Mouse (Mus musculus) frontal cortex, postnatal 14 days (tissue): ENCODE data around the gene Prdm15.

ENCODE experiments used
- DNase-seq, 2 experiments: peaks; one replicate each; pipeline ENCODE4 v3.0.0; 2022; ENCODE audit warnings: low spot score in 2 of 2

Gene Prdm15

DNA sequence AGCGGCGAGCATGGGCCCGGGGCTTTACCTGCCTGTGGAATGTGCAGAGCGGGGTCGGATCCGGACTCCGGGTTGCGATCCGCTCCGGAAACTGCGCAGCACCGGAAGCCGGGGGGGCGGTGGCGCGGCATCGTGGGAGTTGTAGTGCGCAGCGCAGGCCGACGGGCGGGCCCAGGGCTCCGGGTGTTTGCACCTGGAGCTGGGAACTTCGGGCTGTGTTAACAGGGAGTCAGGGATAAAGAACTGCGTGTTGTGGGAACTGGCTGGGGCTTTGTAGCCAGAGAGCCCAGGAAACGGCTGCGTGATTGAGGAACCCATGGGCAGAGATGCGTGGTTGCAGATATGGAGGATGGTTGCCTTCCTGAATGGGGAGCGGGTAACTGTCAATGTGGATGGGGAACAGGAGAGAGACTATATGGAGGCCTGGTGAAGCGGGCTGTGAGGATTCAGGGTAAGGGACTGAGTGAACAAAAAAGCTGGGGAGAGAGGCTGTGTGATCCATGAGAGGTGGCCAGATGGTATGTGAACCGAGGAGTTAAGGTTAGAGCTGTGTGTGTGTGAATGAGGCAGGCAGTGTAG is at the start of gene Prdm15:
Gene Prdm15 (minus strand): TSS at position 110 of the 579 bp plus-strand sequence.
- peak; percentile 81 to 88 for DNase-seq

DNA sequence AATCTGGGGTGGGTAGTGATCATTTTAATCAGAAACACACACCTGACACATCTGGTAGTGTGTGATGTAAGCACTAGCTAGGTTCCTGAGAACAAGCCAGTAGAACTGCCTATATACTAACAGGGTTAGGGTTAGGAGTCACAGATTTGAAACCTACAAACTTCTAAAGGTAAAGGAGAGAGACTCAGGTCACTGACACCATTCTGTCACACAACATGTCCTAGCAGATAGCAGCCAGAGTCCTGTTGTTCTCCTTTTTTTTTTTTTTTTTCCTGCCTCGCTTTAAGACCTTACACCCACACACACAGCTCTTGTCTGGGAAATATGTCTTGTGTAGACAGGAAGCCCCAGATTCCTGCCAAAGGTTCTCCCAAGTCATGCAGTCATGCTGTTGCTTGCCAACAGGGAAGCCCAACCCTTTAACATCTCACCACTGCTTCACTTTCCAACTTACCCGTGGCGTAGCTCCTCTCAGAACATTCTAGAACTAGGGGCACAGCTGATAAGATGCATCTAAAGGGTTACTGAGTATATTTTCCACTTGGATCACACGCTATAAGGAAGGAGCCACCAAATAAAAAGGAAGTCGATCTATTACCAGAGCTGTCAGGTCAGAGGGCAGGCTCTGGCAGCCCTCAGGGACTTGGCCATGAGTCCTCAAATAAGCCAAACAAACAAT is 45.8 kb upstream of the Prdm15 start:
- DNase-seq, result no peak

DNA sequence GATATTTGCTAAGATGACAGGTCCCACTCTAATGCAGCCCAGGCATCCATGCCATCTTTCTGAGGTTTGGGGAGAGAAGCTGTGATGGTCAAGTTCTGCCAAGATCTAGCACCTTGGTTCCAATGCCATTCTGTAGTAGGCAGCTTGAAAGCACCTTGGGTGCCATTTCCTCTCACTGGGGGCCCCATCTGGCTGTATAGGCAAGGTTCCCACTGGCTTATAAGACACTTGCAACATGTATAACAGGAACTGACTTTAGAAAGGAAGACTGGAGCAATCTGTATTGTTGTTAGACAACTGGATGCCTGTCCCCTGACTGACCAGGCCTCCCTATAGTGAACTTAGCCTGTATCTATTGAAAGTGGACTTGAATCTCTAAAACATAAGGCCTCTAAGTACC is 36.1 kb upstream of the Prdm15 start:
- DNase-seq, result no peak

DNA sequence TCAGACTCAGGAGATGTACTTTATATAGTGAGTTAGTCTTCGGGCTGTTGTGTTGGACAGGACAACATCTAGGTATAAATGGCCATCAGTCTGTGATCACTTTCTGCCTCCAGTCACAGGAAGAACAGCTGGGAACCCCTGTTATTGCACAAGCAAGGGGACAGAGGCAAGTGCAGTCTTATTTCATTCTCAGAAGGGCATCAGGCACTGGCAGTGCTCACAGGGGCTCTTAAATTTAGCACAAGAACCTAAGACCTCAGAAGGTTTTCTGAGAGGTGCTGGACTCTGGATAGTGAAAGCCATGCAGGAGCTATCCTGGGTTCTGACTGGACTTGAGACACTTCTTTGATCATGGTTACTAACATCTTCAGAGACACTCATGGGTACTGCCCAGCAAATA is 32.0 kb upstream of the Prdm15 start:
- DNase-seq, result no peak

DNA sequence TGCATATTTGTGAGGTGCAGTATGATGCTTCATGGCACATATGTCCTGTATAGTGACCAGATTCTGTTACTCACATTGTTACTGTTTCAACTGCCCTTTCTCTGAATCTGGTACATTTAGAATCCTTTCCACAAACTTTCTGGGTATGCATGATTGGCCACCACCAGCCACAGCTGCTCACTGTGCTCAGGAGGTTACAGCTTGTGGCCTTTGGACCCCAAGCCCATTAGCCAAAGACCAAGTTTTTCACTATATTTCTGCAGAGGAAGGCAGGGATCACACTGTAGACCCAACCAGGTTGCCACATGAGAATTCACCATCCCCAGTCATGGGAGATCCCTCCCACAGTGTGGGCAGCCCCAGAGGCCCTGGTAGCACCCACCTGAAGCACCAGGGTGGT is 31.2 kb upstream of the Prdm15 start:
- DNase-seq, result no peak

DNA sequence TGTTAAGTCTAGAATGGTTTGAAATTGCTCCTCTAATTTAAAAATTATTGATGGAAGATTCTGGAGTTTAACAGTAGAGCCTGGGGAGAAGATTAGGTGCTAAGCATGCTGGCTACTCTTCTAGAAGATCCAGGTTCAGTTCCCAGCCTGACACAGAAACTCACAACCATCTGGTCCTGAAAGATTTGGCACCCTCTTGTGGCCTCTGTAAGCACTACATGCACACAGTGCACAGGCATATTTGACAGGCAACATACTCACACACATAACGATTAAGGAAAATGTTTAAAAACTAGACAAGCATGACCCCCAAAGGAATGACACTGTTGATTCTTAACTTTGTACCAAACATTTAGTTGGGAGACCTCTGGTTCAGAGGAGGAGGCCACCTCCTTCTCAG is 27.5 kb upstream of the Prdm15 start:
- no peak for DNase-seq

DNA sequence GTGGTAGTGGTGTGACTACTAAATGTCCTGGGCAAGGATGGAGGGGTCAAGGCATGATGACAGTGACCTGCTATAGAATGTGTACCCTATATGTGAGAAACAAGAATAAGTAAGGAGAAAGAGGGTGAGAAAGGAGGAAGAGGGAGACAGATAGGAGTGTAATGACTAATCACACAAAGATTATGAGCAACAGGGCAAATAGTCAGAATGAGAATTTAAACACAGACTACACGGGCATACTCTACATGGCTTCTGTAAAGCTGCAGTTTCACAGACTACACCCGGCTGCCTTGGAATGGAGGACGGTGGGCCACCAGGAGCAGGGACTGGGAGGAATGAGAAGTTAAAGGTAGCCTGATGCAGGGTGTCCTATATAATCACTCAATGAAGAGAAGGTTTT is 25.9 kb upstream of the Prdm15 start:
- no peak for DNase-seq

DNA sequence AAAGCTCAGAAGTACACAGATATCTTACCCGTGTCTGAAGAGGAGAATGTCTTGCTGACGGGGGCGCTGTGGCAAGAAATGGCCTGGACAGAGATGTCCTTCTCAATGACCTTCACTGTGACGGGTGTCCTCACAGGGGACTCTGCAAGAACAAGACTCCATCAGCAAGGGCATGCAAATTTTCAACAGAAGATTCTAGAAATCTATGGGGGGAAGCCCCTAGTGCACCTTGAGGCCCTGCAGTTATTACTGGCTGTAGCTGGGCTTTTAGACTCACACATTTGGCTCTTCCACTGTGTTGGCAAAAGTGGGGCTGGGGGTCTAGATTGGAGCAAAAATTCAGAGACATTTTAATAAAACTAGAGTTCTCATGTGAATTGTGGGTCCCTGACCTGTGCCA is 23.5 kb upstream of the Prdm15 start:
- no peak for DNase-seq

DNA sequence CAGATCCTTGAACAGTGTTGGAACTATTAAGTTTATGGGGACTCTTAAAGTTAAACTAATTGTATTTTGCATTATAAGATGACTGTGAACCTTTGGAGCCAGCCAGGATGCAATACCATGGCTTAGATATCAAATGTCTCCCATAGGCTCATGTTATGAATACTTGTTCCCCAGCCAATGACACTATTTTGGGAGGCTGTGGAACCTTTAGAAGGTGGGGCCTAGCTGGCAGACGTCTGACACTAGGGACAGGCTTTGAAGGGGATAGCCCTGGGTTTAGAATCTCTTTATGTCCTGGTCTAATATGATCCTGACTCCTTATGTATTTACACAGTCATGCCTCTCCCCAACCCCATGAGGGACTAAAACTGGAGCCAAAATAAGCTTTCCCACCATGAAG is 22.7 kb upstream of the Prdm15 start:
- no peak for DNase-seq

DNA sequence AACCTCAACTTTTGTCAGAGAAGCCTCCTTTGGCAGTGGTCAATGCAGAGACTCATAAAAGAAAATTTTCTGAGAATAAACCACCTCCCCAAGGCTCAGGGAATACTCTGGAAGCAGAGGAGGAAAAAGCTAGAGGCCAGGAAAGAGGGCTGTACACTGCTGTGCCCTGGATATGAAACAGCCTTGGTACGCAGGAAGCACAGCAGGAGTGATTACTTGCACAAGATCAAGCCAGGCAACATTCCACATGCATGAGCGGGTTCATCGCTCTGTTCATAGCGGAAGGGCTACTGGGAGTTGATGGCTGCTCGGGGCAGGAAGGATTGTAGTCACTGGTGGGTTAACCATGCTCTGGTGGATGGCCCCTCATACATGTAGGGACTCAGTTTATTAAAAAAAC is 21.0 kb upstream of the Prdm15 start:
- no peak for DNase-seq

DNA sequence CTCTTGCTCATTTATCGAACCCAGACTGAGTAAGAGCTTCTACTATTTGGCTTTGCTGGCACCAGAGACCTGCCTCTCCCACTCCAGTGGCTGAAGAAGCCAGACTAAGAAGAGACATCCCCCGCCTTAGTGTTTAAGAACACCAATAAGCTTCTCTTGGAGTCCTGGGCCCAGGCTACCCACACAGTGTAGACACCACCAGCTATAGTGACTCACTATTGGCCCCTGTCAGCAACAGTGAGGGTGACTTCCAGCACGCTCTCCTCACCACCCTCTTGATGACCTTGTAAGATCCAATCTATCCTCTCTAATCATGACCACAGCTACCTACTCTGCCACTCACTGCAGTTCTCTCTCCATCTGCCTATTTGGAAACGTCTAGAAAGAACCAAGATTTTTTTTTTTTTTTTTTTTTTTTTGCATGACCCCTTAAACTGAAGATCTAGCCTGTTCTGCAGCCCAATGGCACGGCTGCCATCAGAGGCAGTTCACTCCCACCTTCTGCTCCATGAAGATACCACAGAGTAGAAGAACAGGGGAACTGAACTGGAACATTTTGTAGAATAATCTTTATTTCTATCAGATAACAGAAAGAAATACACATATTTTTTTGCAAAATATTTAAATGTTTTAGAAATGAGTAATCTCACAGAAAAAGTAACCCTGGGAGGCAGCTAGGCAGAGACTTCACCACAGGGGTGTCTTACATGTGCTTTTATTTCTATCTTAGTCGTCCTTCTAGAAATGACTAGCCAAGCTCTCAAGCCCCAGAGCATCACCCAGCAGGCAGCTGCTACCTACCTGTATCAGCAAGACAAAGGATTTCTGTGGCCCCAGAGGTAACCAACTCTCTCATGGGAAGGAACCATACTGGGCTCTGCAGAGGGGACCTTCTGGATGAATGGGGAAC is 17.8 kb upstream of the Prdm15 start:
- DNase-seq, result no peak

DNA sequence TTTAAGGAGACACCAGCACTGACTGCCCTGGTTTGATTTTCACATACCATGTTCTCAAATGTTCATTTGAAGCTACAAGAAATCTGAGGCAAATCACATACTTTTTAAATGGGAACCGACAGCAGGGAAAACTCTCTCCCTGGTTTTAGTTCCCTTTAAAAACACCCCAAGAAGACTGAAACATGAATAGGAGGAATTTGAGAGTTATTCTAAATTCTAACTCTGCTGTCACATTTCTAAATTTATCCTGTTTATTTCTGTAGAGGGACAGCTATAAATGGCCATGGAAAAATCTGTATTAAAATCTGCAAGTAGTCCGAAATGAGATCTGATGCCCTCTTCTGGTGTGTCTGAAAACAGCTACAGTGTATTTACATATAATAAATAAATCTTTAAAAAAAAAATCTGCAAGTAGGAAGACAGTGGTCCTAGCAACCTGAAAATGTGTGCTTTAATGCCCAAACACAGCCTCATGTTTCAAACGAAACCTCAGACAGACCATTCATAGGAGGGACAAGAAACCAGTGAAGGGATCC is 12.3 kb upstream of the Prdm15 start:
- DNase-seq, result no peak

DNA sequence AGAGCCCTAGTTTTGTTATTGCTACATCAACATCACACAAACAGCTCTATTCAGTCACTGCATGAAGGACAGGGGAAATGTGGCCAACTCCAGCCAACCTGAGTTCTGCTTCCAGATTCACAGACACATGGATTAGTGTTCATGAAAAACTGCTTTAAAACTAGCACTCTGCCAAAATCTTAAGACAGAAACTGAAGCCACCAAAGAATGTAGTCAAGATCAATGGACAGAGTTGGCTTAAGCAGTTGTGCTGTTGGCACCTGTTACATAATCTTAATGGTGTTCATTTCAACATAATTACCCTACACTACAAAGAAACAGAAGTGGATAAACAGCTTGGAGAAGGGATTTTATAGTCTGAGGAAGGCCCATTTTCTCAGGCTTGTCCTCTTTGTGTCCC is 4.4 kb upstream of the Prdm15 start:
- no peak for DNase-seq

DNA sequence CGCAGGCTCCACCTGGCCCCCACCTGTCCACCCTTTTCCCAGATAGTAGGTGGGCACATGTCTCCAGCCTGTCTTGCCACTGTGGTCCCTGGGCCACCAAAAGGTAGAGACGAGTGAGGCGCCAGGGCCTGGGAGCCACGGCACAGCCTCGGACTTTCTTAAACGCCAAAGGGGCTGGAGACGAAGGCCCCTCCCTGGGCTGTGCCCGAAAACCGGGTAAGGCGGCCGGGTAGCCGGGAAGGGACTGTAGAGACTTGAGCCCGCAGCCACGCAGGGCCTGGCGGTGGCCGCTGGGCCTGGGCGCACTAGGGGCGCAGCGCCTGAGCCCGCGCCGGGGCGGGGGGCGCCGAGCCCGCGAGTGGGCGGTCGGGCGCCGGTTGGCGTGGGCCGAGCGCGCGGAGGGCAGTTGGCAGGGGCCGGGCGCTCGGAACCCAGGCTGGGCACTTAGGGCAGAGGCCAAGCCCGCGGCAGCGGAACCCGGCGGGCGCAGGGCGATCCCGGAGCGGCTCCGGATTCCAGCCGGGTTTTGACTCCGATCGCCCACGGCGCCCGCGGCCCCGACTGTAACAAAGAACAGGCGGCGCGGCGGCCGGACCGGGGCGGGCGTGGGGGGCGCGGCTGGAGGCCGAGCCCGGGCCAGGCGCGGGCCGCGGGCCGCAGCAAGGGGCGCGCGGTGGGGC is 449 bp downstream of the Prdm15 start:
- peak; percentile 79 for DNase-seq

DNA sequence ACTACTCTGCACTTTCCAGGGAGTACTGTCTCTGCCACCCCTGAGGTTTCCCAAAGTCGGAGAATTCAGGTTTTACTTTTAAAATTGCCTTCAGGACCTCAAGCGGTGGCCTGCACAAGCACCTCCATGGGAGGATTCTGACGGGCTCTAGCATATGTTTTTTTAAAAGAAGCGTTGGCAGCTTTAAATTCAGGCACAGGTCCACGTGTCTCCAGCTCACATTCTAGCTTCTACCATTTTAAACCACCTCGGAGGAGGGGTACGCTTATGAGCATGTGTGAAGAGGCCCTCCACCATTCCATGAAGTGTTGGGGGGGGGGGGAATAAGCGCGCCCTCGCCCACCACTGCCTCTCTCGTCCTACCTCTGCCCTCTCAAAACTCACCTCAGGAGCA is 986 bp downstream of the Prdm15 start:
- DNase-seq, result peak in 1 of 2 experiments; percentile 45

DNA sequence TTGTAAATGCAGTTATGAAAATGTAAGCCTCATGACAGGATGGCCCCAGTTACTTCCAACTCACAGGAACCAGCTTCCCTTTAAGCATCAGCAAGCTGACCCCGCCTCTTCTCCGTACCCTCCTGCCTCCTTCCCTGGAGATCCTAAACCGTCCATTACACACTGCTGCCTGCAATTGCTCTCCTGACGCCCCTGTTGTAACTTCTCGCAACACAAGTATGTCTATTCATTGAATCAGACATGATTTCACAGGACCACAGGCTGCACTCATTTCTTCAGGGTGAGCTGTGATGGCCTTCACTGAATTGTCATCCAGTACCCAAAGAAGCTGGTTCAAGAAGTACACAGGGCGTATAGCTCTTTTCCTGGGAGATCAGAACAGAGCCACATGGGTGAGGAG is 2.8 kb downstream of the Prdm15 start:
- no peak for DNase-seq

DNA sequence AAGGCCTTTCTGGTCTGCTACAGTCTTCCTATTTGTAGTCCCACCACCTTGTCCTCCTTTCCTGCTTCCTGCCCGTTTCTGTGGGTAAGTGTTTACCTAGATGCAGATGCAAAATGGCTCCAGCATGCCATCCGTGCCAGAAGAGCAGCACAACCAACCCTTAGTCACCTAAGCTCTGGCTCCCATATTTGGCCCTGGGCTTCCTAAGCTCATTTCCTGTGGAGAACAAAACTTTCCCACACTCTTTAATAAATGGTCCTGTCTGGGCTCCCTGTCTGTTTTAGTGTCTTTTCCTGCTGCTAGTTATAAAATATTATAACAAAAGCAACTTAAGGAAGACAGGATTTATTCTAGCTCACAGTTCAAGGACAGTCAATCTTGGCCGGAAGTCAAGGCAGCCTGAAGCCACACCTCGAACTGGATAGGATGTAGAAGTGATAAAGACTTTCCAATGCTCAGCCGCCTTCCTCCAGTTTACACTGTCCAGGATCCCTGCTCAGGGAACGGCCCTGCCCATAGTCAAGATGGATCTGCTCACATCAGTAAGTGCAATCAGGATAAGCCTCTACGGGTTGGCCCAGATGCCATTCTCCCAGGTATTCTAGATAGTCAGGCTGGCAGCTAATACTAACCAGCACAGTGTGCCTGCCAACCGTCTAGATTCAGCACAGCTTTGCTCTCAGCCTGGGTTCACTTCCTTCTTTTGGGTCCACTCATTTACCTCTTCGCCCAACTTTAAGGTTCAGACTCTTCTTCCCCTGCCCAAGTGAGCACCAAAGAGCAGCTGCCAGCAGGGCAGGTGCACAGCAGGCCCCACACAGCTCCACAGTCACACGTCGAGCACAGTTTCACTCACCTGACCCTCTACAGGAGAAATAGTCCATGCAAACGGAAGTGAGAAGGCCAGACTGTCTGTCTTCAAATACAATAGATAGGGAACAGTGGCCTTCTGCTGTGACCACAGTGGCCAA is 6.4 kb downstream of the Prdm15 start:
- no peak for DNase-seq

DNA sequence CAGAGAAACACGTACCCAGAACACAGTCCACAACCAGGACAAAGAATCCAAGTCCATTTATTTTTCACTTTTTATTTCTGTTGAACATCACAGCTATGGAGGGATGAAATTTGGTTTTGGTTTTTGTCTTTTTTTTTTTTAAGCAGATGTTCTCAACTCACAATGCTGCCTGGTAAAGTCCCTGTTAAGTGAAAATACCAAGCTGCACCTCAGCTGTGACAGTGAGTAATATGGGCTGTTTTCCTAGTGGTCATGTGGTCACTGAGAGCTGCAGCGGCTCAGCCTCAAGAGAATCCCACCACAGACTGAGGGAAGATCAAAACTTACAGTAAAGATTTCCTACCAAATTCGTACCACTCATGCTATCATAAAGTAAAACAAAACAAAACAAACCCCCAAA is 19.5 kb downstream of the Prdm15 start:
- DNase-seq, result no peak

DNA sequence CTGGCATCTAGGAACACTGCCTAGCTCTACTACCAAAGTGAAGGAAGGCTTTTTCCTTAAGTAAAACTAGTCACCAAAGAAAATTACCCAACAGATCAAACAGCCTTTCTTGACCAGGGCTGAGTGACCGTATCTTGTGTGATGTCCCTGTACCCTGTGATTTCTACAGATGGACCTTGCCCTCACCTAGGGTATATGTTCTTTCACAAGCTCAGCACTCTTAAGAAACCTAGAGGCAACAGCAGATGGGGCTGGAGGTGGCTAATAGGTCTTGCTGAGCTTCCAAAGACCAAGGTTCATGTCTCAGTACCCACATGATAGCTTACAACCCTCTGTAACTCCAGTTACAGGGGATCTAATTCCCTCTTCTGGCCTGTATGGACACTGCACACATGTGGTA is 23.4 kb downstream of the Prdm15 start:
- DNase-seq, result no peak

DNA sequence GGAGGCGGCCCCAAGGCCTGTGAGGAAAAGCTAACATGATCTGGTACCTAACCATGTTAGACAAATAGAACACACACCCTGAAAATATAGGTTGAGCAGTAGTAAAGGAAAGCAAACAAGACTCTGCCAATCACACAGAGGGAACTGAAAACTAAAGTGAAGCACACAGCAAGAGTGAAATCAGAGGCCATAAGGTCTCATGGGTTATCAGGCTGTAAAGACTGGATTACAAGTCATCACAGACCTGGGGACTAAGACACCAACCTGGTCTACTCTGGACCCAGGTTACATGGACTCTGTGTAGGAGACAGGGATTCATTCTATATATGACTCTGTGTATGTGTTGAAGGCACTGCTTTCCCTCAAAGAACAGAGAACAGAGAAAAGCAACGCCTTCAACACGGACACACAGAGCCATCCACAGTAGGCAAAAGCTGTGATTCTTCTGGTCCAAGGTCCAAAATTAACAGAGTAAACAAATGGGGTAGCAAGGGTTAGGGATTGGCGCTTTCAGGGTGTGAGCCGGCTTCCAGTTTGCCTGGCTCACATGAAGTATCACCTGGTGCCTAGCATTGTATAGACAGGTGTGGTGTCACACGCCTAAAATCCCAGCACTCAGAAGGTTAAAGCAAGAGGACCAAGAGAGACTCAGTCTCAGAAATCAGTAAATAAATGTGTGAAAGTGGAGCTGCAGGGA is 28.2 kb downstream of the Prdm15 start:
- DNase-seq, result no peak
